Mouse (Mus musculus) layer of hippocampus, adult 9-11 months (tissue): ENCODE measurements at regions not wholly inside any gene's neighbourhood (a gene's known extent, or its start where the extent isn't known, plus 50 kb on each side); places are given as distances from the start of the nearest gene placed in this dataset.

Source experiments
- DNase-seq: peaks from one replicate; pipeline ENCODE4 v3.0.0; 2022

DNA sequence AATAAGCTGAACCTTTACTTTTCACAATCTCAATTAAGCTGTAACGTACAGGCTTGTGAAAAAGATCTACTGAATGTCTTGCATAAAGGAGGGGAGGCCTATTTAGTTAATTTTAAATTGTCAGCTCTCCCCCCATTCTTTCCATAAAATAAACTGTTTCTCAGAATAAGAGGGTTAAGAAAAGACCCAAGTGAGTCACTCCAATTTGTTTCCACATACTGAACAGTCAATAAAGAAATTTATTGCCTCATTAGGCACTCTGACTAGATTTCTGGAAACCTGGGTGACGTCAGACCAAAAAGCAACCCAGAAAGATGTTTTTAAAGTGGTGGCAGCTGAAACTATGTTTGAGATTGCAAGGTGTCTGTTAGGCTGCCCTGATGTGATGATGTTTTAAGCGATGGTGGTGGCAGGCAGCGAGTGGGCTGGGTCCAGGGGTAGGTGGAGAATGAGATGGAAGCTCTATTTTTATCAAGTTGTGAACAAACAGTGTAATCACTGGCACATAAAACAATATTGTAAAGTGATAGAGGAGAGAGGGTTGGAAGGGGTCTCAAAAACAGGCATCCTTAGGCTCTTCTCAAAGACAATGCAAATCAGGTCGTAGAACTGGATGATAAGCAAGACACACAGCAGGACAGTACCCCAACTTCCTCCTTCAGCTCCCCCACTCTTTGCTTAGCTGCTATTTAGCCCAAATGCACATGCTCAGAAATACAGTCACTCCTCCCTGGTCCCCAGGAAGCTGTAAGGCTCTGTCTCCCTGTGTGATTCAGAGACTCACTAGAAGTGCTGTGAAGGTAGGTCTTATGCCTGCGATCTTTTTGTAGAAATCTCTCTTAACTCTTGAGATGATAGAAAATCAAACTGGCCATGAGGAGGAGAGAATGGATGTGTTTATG, 288.0 kb downstream of the Usp25 start:
- peak; percentile 53 for DNase-seq

DNA sequence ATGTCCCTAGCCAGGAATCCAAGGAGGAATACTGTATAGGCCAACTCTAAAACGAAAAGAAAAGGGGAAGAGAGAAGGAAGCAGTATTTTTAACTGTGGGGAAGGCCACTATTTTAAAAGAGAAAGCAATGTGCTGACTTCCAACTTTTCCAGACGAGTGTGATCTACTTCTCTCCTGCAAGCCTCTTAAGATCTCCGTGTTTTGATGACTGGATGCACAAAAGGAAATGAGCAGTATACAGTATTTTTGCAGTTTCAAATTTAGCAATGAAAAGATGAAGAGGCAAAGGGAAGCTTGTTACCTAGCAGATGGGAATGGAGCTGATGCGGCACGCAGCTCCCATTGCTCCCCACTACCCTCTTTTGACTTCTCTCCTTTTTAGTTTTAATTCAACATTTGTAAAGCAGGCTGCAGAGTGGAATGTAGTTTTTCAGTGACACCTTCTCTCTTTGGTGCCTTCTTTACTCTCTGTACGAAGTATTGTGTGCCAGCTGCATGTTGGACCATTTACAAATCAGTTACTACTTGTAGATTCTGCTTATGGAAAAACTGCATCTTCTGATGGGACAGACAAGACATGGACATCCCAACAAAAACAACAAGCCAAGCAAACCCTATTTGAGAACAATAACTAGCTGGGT, 287.2 kb downstream of the Usp25 start:
- DNase-seq, result no peak

DNA sequence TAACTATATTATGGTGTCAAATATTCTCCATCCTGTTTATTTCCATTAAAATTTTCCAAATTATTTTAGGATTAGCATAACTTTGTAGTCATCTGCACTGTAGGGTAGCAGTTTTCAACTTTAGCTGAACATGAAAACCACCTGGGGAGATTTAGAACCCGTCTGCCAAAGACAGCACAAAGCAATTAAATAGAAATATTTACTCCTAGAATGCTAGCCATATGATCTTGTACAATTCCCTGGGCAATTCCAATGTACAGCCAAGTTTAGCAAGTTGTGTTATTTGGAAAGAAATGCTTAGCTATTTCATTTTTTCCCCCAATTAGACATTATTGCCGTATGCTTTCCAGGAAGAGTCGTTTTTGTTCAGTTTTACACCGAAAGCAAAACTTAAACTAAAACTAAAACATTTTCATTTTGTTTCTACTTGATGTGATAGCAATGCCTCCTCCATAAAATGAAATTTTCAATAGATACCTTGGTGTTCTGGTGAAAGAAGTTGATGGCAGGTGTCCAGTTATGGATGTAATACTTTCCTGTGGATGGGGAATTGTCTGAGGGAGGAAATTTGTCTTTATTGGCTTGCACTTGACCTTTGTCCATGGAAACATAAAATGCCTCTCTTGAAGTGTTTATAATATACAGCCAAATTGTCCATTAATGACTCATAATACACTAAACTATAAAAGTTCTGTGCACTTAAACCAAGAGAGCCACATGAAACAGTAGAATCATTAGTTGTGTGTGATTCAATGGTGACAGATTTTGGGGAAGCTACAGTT, 282.3 kb downstream of the Usp25 start:
- DNase-seq, result no peak

DNA sequence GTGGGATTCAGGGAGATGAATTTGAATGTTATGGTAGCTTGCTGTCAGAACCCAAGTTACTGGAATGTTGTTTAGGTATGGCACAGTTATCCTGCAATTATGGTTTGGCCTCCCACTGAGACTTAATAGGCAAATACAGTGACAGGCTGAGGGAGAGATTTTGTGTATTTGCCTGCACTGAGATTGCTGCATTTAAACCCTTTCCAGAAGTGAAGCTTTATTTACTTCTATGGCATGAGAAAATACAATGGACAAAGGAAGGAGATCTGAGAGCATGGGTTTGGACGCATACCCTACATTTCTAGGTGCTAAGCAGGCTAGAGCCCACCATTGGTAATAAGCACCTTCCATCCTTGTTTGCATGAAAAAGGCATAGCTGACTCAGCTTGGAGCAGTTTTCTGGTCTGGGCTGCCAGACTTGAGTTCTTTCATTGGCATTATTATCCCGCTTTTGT, 278.8 kb downstream of the Usp25 start:
- DNase-seq, result no peak

GRCm38 (mm10) chr16:77291723-77292316, 278.3 kb downstream of the Usp25 start:
- DNase-seq, result no peak

- DNase-seq, result peak; percentile 49
Observed at GRCm38 (mm10) chr16:77284205-77284604, 270.7 kb downstream of the Usp25 start.

GRCm38 (mm10) chr16:77279916-77280315, 266.4 kb downstream of the Usp25 start:
- DNase-seq, result no peak

DNA sequence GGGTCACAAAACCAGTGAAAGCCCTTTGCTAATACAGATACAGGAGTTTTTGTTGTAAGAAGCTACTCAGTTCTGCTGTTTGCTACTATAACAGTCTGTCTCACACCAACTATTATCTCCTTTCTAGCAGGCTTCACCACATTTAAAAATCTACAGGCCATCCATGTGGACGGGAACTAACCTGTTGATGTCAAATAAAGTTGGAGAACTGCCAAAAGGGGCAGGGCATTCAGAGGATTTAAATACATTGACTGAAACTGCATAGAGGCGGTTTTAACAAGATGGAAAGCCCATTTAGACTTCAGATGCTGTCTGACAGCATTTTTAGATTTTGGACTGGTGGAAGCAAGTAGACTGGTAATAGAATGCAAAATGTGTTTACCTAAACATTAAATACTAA, 266.0 kb downstream of the Usp25 start:
- DNase-seq, result no peak

- no peak for DNase-seq
Observed at GRCm38 (mm10) chr16:77273306-77273705, 259.8 kb downstream of the Usp25 start.

- no peak for DNase-seq
Observed at GRCm38 (mm10) chr16:77268926-77269325, 255.4 kb downstream of the Usp25 start.

DNA sequence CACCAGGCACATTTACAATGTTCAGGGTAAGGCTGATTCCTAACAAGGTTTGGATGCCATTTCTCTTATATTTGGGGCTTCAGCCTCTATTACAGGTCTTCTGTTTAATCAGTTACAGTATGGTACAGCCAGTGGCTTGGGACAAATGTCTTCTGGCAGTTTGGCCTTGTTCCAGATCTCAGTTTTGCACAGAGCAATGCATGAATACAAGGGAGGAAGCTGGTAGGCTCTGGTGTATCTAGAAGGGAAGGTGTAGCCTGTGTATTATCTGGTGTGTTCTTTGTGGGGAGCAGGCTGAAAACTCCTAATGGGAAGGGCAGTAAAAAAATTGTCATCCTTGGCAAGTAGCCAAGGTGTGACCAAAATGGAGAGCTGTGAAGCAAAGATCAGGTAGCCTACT, 254.2 kb downstream of the Usp25 start:
- no peak for DNase-seq

DNA sequence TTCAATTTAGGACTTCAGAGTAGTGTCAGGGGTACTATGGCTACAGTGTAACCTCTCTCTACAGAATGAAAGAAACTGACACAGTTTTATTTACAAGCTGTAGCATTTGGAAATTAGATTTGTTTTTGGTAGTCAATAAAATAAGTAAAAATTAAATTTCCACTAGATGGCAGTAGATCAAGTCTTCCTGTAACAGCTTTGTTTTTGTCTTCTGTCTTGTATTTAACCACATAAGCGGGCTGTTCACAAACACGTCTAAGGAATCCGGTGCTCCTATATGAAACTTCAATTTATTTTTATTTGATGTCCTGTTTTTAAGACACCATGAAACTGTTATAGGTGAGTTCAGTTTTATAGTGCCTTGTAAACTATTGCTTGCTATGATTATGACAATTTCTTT, 238.8 kb downstream of the Usp25 start:
- DNase-seq, result no peak

GRCm38 (mm10) chr16:77251422-77251821, 237.9 kb downstream of the Usp25 start:
- no peak for DNase-seq

DNA sequence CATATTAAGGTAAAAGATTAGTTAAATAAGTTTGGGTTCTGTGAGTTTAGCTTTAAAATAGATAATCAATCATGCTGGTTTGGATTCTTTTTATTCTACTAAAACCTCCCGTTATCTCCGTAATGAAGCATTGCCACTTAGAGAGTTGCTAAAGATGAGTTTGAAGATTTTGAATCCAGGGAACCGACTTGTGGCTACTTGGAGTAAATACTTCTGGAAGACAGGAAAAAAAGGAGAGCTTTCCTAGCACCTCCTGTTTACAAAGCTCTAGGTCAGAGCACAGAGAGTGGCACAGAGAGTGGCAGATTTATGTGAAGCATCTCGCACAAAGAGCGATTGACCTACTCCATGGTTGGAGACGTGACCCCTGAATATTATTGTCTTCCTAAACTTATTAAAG, 227.4 kb downstream of the Usp25 start:
- DNase-seq, result no peak

DNA sequence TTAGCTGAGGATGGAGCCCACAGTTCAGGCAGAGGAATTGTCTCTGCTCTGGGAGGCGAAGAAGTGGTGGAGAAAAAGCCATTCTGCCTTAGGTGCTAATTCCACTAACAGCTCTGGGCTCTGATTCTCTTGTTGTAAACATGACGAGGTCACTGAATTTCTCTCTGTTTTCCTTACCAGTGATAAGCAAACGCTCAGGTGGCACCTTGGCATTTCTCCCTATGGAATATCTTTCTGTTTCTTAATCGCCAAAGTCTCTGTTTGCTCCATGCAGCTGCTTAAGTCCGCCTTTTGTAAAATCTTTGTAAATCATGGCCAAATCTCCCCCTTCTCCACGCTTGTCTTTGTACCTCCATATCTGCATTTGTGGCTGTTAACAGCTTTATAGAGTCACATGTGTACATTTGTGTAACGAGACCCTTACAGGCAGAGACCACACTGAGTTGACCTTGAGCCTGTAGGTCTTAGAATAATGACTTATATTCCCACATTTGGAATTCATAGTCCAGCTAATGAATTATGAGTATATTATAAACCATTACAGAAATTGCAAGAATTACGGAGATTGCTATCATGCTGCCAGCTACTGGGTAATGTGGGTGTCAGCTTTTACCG, 225.8 kb downstream of the Usp25 start:
- no peak for DNase-seq

DNA sequence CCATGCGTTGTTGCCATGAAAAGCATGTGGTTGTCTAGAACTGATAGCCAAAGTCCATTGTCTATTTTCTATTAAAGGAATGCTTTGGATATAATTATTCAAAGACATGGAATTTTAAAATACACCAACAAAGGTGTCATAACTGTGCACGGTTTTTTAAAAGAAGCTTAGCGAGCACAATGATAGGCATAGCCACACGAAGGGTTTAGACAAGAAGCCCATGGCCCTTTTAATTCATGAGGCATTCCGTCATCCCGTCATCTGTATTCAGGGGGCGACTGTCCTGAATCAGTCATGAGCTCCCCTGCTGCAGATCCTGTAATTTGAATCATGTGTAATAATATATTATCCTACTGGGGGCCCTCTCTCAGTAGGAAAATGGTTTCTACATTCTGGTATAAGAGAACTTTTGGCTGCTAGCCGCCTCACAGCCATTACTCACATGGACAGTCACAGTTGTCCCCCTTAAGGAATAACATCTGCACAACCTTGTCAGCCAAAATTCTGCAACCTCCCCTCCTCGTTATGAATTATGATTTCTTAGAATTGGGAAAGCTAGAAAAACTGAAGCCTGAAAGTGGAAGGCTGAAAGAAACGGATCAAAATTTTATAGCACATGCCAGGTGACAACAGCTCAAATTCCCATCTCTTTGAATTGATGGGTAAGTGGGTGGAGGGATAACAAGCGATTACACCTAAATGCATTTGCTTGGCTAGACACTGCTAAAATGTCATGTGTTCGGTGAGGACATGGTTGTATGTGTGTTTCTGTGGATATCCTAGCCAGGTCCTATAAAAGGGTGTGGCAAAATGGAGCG, 225.1 kb downstream of the Usp25 start:
- DNase-seq, result peak; percentile 33

- peak; percentile 14 for DNase-seq
Observed at GRCm38 (mm10) chr16:77237631-77238357, 224.3 kb downstream of the Usp25 start.

DNA sequence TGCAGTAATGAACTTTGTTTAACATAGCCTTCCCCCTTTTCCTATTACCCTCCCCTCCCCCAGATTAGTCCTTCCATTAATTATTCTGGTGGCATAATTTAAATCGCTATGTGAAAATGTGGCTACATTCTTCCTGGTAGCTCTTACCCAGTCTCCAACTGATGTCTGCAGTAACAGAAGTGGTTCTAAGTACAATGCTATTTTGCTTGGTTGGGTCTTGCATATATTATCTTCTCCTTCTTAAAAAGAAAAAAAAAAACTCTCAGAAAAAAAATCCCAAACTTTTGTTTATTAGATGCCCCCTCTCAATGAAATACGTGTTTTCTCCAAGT, 223.7 kb downstream of the Usp25 start:
- DNase-seq, result no peak

DNA sequence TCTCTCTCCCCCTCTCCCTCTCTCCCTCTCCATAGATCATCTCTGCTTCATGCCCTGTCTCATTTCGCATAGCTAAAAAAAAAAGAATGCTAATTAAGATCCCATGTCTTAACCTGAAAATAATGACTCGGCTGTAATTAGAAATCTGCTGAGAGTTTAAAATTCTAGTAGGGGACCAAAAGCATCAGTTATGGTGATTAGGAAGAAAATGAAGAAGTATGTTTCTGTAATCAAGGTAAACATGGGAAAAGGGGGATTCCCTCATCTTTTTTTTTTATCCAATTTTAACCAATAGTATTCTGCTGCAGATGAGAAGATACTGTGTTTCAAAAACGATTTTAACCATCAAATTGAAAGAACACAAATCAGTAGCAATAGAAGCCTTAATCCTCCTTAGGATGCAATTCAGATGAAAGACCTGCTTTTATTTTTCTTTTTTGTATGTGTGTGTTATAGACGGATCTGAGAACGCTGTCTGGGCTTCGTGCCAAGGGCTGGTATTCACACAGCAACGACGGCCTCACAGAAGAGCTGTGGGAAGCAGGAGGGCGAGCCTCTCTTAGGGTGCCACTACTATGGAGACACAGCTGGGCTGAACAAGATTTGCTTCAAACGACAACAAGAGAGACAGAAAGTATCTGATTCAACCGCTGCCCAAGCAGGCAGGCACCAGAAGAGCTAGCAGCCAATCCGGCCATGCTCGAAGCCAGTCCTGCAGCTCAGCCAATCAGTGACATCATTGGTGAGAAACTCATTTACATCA, 223.2 kb downstream of the Usp25 start:
- peak; percentile 92 for DNase-seq

DNA sequence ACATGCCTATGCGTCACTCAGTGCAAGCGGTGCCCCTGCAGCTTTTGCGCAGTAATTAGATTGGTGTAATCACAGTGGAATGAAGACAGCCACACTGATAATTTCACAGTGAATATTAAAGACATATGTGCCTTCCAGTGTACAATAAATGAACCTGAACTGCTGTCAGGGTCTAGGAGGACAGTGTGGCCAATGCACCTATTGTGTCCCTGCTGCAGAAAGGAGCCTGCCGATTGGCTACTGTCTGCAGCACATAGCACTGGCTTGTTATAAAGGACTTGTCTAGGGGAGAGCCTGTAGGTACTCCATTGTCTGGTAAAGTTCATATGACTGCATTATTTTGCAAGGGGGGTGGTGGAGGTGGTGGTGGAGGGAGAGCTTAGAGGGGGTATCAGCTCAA, 222.5 kb downstream of the Usp25 start:
- DNase-seq, result peak; percentile 45
